ENCODE assay signal across 21 mouse cellular contexts in genomic region chr2:163138688-163139385, GRCm38 (mm10). TPM values are rescaled to one million over a fixed set of nuclear protein-coding genes. Genes with fewer than 3 reads are reported as not detected.
DNase-seq lines count a peak whose midpoint lies in the region; ATAC-seq and TF ChIP-seq lines count a peak whose summit lies in the region.
"Had no signal": no experiment of that assay in that cellular context is flagged by ENCODE, and none has a peak within 500 bp of the region (broad histone marks: within the 10 kb centered on the region; RNA-seq: fewer than 3 reads in every experiment).

No protein-coding gene starts in this region.

- no peak overlapping the region for H3K4me2 ChIP-seq in hindbrain, embryonic 16.5 days (ENCODE audit: low read length)
- H3K4me2 ChIP-seq in stomach, postnatal 0 days (replicated peaks; ENCODE audit: low read depth): no peak overlapping the region
- H3K4me2 ChIP-seq in heart, embryonic 11.5 days: no peak overlapping the region
- H3K4me2 ChIP-seq: midbrain, embryonic 12.5 days had no signal

- TF ChIP-seq CTCF in stomach, postnatal 0 days (IDR thresholded peaks at IDR 0.05; ENCODE audit: low read depth): no peak

- H3K36me3 ChIP-seq in hindbrain, embryonic 16.5 days (ENCODE audit: control insufficient read depth, insufficient read depth, low read length): no peaks in the 10 kb centered on the region
- H3K36me3 ChIP-seq in hindbrain, embryonic 10.5 days: no peaks in the 10 kb centered on the region
- no peaks in the 10 kb centered on the region for H3K36me3 ChIP-seq in stomach, postnatal 0 days (ENCODE audit: control insufficient read depth, insufficient read depth, low read length)
- H3K36me3 ChIP-seq in heart, embryonic 11.5 days (ENCODE audit: control insufficient read depth, insufficient read depth, low read length): no peaks in the 10 kb centered on the region
- H3K36me3 ChIP-seq: midbrain, embryonic 12.5 days had no signal

- 73% methylated on average over 9 of the region's 9 CpGs for WGBS in hindbrain, embryonic 16.5 days
- WGBS in hindbrain, embryonic 10.5 days: 86% methylated on average over 9 of the region's 9 CpGs
- 79% methylated on average over 9 of the region's 9 CpGs for WGBS in stomach, postnatal 0 days
- WGBS in heart, embryonic 11.5 days (ENCODE audit: insufficient replicate concordance): 76% methylated on average over 9 of the region's 9 CpGs

- H3K9me3 ChIP-seq in hindbrain, embryonic 16.5 days (ENCODE audit: control insufficient read depth, low read length): no peaks in the 10 kb centered on the region; the same call in 1 of the 2 replicates
- no peaks in the 10 kb centered on the region for H3K9me3 ChIP-seq in hindbrain, embryonic 10.5 days
- H3K9me3 ChIP-seq in stomach, postnatal 0 days (ENCODE audit: control insufficient read depth, low read length): no peaks in the 10 kb centered on the region
- no peaks in the 10 kb centered on the region for H3K9me3 ChIP-seq in heart, embryonic 11.5 days (replicated peaks; ENCODE audit: control insufficient read depth, low read length)
- H3K9me3 ChIP-seq: midbrain, embryonic 12.5 days had no signal

- H3K4me1 ChIP-seq in hindbrain, embryonic 16.5 days (ENCODE audit: control insufficient read depth, insufficient read depth, low read depth, low read length): peaks cover 11% of the 10 kb centered on the region
- H3K4me1 ChIP-seq in hindbrain, embryonic 10.5 days (replicated peaks): peaks cover 13% of the 10 kb centered on the region
- no peaks in the 10 kb centered on the region for H3K4me1 ChIP-seq in stomach, postnatal 0 days (replicated peaks; ENCODE audit: control insufficient read depth, insufficient read depth)
- H3K4me1 ChIP-seq in heart, embryonic 11.5 days (ENCODE audit: control insufficient read depth, insufficient read depth, low read length): no peaks in the 10 kb centered on the region

- no peak for TF ChIP-seq EP300 in stomach, postnatal 0 days (optimal IDR thresholded peaks at IDR 0.05)

- H3K27me3 ChIP-seq in hindbrain, embryonic 16.5 days (replicated peaks; ENCODE audit: control insufficient read depth, insufficient read depth, low read length): no peaks in the 10 kb centered on the region
- no peaks in the 10 kb centered on the region for H3K27me3 ChIP-seq in hindbrain, embryonic 10.5 days (ENCODE audit: insufficient read depth, poor library complexity, severe bottlenecking)
- no peaks in the 10 kb centered on the region for H3K27me3 ChIP-seq in stomach, postnatal 0 days (ENCODE audit: control insufficient read depth, insufficient read depth, low read length)
- H3K27me3 ChIP-seq in heart, embryonic 11.5 days (ENCODE audit: control insufficient read depth, insufficient read depth, low read length): no peaks in the 10 kb centered on the region
- H3K27me3 ChIP-seq: midbrain, embryonic 12.5 days had no signal

- H3K27ac ChIP-seq in hindbrain, embryonic 16.5 days (ENCODE audit: low read depth, low read length): no peak overlapping the region
- no peak overlapping the region for H3K27ac ChIP-seq in hindbrain, embryonic 10.5 days
- H3K27ac ChIP-seq in stomach, postnatal 0 days (replicated peaks): no peak overlapping the region
- no peak overlapping the region for H3K27ac ChIP-seq in heart, embryonic 11.5 days (ENCODE audit: low read depth, low read length)
- H3K27ac ChIP-seq: midbrain, embryonic 12.5 days had no signal

- peak; percentile 64; the same call in 1 of the 2 replicates for ATAC-seq in hindbrain, embryonic 16.5 days
- no peak for ATAC-seq in stomach, postnatal 0 days (ENCODE audit: low FRiP score, low TSS enrichment)
- ATAC-seq in heart, embryonic 11.5 days (replicated peaks; ENCODE audit: insufficient number of reproducible peaks, low FRiP score, low TSS enrichment): no peak

- peak; percentile 5 to 6 for DNase-seq in adrenal gland, postnatal 36 days
- no peak for DNase-seq in adrenal gland, adult 2 months
- DNase-seq in hindbrain, embryonic 10.5 days (ENCODE audit: low spot score): no peak
- DNase-seq in right cerebral cortex, postnatal 10 days (ENCODE audit: low spot score in 2 of 2): peak; percentile 47 to 59
- no peak for DNase-seq in right cerebral cortex, postnatal 36 days (ENCODE audit: low spot score in 2 of 2)
- DNase-seq in stomach, postnatal 0 days (ENCODE audit: low spot score): no peak
- DNase-seq: cerebellum, adult 9-10 months; embryo, embryonic 11 days; gastrocnemius, postnatal 36 days; kidney, adult 18-20 months; kidney, postnatal 14 days; liver; lung, adult 2 months; lung, postnatal 4 days had no signal

- no peak overlapping the region for H3K9ac ChIP-seq in hindbrain, embryonic 16.5 days (ENCODE audit: low read depth, low read length)
- H3K9ac ChIP-seq in stomach, postnatal 0 days (ENCODE audit: low read length): no peak overlapping the region
- H3K9ac ChIP-seq in heart, embryonic 11.5 days (ENCODE audit: low read depth, low read length): no peak overlapping the region
- H3K9ac ChIP-seq: midbrain, embryonic 12.5 days had no signal

- no peak overlapping the region for H3K4me3 ChIP-seq in hindbrain, embryonic 16.5 days (ENCODE audit: low read length)
- H3K4me3 ChIP-seq in hindbrain, embryonic 10.5 days: no peak overlapping the region
- no peak overlapping the region for H3K4me3 ChIP-seq in stomach, postnatal 0 days (ENCODE audit: low read depth, low read length)
- no peak overlapping the region for H3K4me3 ChIP-seq in heart, embryonic 11.5 days (ENCODE audit: low read depth, low read length)
- H3K4me3 ChIP-seq: midbrain, embryonic 12.5 days had no signal

RNA-seq across cellular contexts. Expression of gene Gtsf1l, which starts 51.2 kb away (rescaled TPM):
- total RNA-seq in adrenal gland, postnatal 36 days (2021): not detected
- total RNA-seq in adrenal gland, adult 2 months (2021): not detected
- polyA plus RNA-seq in adrenal gland, adult 2 months (2012; rRNA removed): not detected in 2 replicates
- polyA plus RNA-seq in hindbrain, embryonic 16.5 days (2015; fragmentation: Nextera tagmentation; extraction: Ambion mirVana): 0.40 TPM in 1 of 2 replicates, not detected in the other
- polyA plus RNA-seq in hindbrain, embryonic 10.5 days (2016; fragmentation: Nextera tagmentation; extraction: Ambion mirVana): not detected in 2 replicates
- polyA plus RNA-seq in stomach, postnatal 0 days (2015; fragmentation: Nextera tagmentation; extraction: Ambion mirVana): 0.16 TPM in 1 of 2 replicates, not detected in the other
- polyA plus RNA-seq in heart, embryonic 11.5 days (2014; fragmentation: Nextera tagmentation; extraction: Ambion mirVana): not detected in 2 replicates
- total RNA-seq: gastrocnemius, postnatal 36 days; hematopoietic stem cell, adult 5-6 weeks had no signal
- polyA plus RNA-seq: heart, embryonic 14.5 days; lung, adult 2 months; midbrain, embryonic 12.5 days; small intestine, adult 2 months; thymus, postnatal 0 days had no signal

Comparison
In these comparisons a context has a peak if more than half of its experiments do, and no peak if none do; other contexts are left out.
1. DNase-seq: peak in adrenal gland, postnatal 36 days (2 of 2) and right cerebral cortex, postnatal 10 days (2 of 2); none in adrenal gland, adult 2 months (single experiment), hindbrain, embryonic 10.5 days (single experiment), right cerebral cortex, postnatal 36 days (0 of 2) and stomach, postnatal 0 days (single experiment).